Mouse (Mus musculus) kidney, postnatal 36 days (tissue): Measurements from ENCODE around the gene Wars2.
A peak's percentile ranks its signal among the peaks of the same experiment; 100 is the strongest.

Source experiments
- DNase-seq, 2 experiments: peaks; one replicate each; pipeline ENCODE4 v3.0.0; 2021 to 2022; ENCODE audit warnings: mixed read lengths in 2 of 2

Gene Wars2

DNA sequence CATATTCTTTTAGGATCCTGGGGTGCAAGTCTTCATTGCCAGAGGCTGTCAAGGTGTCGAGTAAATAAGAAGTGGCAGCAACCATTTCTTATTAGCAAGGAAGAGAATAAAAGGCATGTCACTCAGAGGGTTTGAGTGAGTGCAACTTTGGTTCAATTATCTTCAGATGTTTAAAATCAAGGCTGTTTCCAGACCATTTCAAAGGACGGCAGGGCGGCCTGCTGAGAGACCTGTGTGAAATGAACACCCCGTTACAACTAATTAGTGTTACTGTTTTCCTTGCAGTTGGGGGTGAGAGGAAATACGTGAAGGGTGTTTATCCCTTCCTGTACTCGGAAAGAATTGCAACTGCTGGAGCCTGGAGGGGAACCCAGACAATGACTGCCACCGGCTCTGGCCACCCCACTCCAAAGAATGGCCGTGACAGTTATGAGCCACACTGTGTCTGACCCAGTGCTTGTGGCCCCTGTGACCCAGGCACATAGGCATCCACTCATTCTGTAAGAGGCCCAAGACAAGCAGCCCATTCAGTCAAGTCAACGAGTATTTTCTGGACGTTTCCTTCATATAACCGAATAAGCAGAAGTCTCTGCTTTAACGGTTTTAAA lies 137.2 kb downstream of the Wars2 start:
- no peak for DNase-seq

DNA sequence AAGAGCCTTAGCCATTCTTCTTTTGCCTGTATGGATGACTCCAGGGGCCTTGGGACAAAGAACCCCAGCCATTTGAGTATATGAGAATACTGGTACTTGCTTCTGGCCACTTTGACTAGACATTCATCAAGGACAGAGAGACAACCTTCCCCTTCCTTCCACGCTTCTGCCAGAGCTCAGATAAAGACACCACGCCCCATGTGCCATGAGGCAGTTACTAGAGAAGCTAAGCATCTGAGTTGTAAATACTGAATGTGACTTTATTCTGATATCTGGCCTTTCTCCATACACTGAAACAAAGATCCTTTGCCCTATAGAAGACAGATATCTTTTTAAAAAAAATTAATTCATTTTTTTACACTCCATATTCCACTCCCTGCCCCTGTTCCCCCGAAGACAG lies 138.8 kb downstream of the Wars2 start:
- DNase-seq = no peak

DNA sequence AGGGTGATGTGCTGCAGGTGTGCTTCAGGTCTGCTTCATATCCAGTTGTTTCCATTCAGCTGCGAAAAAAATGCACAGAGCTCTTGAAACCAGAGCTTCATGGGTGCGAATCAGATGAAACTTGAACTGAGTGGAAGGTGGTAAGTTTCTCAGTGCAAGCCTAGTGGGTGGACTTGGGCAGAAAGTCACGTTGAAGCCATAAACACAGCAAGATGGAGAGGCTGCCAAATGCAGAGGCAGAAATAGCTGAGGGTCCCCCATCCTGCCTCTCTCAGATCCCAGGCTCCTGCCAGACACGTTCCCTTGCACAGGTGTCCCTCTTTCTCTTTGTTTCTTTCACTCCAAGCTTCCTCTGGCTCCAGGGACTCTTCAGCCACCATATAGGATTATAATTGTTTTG lies 140.6 kb downstream of the Wars2 start:
- DNase-seq = no peak

DNA sequence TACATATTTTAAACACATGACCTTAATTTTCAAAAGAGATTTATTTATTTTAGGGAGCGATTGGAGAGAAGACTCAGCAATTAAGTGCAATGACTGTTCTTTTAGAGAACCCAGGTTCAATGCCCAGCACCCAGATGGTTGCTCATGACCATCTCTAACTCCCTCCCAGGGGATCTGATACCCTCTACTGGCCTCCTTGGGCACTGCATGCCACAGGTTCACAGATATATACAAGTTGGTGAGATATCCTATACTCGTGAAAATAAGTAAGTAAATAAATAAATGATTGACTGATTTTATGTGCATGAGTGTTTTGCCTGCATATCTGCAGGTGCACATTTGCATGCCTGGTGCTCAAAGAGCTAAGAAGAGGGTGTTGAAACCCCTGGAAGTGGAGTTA lies 147.4 kb downstream of the Wars2 start:
- DNase-seq = peak in 1 of 2 experiments; percentile 14
